Mouse (Mus musculus): ENCODE results near the gene Bmp8a.
"Not testable (repeated sequence)": the region's sequence is repeated elsewhere in the genome, so short reads cannot be mapped to it uniquely, and the experiment has no call there.

The Bmp8a gene

DNA sequence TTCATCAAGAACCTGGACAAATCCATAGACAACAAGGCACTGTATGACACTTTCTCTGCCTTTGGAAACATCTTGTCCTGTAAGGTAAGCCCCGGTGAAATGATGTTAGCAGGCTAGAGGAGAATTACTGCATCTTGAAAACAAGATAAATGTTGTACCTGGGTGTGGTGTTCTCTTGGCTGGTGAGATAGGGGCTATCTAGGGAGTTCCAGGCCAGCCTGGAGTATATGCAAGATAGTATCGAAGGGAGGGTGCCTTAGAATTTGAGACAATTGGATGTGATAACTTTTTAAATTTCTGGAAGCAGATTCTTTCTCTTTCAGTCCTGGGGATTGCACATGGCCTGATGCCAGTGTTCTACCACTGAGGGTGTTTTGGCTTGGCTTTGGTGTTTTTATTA lies 56.3 kb downstream of the Bmp8a start:
- no peak for DNase-seq (ENCODE audit: low read depth)

DNA sequence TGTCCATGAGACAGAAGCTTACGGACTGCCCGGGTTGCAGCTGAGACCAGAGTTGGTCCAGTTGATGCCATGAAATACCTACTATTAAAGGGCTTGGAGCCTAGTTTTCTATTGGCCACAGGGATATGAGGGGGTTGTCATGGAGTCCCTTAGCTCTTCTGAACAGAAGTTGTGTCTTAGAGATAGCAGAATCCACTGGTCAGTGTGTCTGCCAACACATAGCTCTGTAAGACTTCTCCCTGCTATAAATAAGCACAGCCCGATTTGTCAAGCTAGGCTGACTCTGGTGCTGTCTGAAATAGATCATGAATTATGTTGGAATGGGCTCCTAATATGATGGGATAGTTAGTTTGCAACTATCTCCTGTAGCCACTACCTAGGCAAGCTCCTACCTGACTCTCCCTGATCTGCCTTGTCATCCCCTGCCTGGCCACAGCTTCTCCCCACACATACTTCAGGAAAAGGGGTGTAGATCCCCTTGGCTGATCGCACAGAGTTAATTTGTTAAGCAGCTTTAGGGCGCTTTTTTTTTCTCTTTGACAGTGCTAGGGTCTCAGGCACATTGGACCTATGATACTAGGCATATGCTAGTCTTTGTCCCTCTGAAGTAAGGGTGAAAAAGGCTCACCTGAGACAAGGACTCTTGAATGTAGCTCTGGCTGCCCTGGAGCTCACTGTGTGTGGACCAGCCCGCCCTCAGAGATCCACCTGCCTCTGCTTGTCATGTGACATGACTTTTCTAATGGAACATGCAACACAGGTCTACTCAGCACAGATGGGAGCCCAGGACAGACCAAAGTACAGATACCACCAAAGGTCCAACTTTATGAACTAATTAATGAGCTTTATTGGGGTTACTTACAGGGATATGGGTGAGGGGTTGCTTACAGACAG lies 58.1 kb downstream of the Bmp8a start:
- DNase-seq (ENCODE audit: low read depth) = no peak

DNA sequence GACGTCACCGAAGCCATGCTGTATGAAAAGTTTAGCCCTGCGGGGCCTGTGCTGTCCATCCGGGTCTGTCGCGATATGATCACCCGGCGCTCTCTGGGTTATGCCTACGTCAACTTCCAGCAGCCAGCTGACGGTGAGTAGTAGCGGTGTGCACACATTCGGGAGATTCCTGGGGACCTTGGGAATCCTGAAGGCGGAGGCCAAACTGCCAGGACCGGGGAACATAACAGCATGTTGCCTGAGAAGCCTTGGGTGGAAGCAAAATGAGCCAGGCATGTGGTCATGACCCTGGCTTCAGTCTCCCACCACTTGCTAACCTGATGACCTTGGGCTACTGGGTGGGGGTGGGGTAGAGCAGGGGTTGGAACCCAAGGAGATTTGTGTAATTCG lies 59.4 kb downstream of the Bmp8a start:
- not testable (repeated sequence) for DNase-seq (ENCODE audit: low read depth)

- DNase-seq (ENCODE audit: low read depth) = not testable (repeated sequence)
These were observed 60.0 kb downstream of the Bmp8a start for GRCm38 (mm10) chr4:123282915-123283674.

DNA sequence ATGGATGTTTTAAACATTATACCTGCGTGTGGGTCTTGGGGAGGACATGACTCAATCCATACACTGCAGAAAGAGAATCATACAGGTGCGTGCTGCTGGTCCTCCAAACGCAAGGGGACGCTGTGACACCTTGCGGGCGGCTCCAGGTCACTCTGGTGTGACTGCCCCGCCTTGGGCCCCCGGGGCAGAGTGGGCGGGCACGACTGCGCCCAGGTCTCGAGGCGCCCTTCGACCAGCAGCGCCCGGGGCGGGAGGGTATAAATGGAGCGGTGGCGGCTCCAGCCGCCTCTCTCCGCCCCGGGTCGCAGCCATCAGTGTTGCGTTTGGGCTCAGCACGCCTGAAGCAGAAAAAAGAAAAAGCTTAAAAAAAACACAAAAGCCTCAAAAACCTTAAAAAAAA lies 60.6 kb downstream of the Bmp8a start:
- peak; percentile 86 for DNase-seq (ENCODE audit: low read depth)

DNA sequence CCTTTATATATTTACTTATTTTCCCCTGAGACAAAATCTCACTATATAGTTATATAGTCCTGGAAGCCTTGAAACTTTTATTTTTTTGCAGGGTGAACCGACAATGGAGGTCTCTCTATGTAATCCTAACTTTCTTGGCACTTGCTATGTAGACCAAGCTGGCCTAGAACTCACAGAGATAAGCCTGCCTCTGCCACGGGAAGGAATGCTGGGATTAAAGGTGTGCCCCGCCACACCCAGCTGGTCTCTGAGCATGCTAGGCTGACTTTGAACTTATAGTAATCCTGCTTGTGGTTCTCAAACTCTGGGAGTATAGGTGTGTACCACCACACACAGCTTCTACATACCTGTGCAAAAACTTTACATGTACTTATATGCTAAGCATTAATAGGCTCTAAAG lies 62.9 kb downstream of the Bmp8a start:
- DNase-seq (ENCODE audit: low read depth) = no peak

GRCm38 (mm10) chr4:123271063-123271462 lies 72.0 kb downstream of the Bmp8a start:
- no peak for DNase-seq (ENCODE audit: low read depth)
